Mouse (Mus musculus): ENCODE results near the gene Lhb.
"Not testable (repeated sequence)": the region's sequence is repeated elsewhere in the genome, so short reads cannot be mapped to it uniquely, and the experiment has no call there.

Lhb gene

GRCm38 (mm10) chr7:45455932-45456696 is 35.5 kb downstream of the Lhb start:
- peak; percentile 11 for DNase-seq

GRCm38 (mm10) chr7:45456721-45457203 is 36.1 kb downstream of the Lhb start:
- DNase-seq: peak; percentile 10

- DNase-seq: peak; percentile 19
These were observed 36.8 kb downstream of the Lhb start for GRCm38 (mm10) chr7:45457204-45458060.

- DNase-seq: peak; percentile 90
These were observed 38.3 kb downstream of the Lhb start for GRCm38 (mm10) chr7:45458748-45459563.

- peak; percentile 100 for DNase-seq
These were observed 39.0 kb downstream of the Lhb start, which contains the start of gene Ftl1 for GRCm38 (mm10) chr7:45459564-45460140. Ftl1 (minus strand) TSS chr7:45459884.

GRCm38 (mm10) chr7:45460377-45460776 is 39.8 kb downstream of the Lhb start:
- no peak for DNase-seq

- peak; percentile 64 for DNase-seq
These were observed 40.3 kb downstream of the Lhb start for GRCm38 (mm10) chr7:45460860-45461314.

GRCm38 (mm10) chr7:45461326-45461725 is 40.7 kb downstream of the Lhb start:
- DNase-seq: peak; percentile 57

GRCm38 (mm10) chr7:45461781-45462180 is 41.2 kb downstream of the Lhb start:
- no peak for DNase-seq

- no peak for DNase-seq
These were observed 41.7 kb downstream of the Lhb start for GRCm38 (mm10) chr7:45462325-45462724.

GRCm38 (mm10) chr7:45462868-45463267 is 42.2 kb downstream of the Lhb start:
- not testable (repeated sequence) for DNase-seq

GRCm38 (mm10) chr7:45463987-45464778 is 43.6 kb downstream of the Lhb start:
- DNase-seq: no peak

- no peak for DNase-seq
These were observed 44.5 kb downstream of the Lhb start for GRCm38 (mm10) chr7:45465112-45465511.

- no peak for DNase-seq
These were observed 44.9 kb downstream of the Lhb start for GRCm38 (mm10) chr7:45465549-45465948.

- DNase-seq: peak; percentile 98
These were observed 45.9 kb downstream of the Lhb start, which contains the start of gene Bax for GRCm38 (mm10) chr7:45466283-45467089. Bax (minus strand) TSS chr7:45466898.

GRCm38 (mm10) chr7:45467090-45467670 is 46.6 kb downstream of the Lhb start:
- DNase-seq: no peak

- peak; percentile 71 for DNase-seq
These were observed 50.2 kb downstream of the Lhb start for GRCm38 (mm10) chr7:45470869-45471268.
